Mouse (Mus musculus): ENCODE measurements around the gene Gm12185. TPM values are rescaled to one million over a fixed set of nuclear protein-coding genes. Genes with fewer than 3 reads are reported as not detected.

Gene Gm12185
- polyA plus RNA-seq (2017; shearing (Covaris generic)), result 0.76 TPM

DNA sequence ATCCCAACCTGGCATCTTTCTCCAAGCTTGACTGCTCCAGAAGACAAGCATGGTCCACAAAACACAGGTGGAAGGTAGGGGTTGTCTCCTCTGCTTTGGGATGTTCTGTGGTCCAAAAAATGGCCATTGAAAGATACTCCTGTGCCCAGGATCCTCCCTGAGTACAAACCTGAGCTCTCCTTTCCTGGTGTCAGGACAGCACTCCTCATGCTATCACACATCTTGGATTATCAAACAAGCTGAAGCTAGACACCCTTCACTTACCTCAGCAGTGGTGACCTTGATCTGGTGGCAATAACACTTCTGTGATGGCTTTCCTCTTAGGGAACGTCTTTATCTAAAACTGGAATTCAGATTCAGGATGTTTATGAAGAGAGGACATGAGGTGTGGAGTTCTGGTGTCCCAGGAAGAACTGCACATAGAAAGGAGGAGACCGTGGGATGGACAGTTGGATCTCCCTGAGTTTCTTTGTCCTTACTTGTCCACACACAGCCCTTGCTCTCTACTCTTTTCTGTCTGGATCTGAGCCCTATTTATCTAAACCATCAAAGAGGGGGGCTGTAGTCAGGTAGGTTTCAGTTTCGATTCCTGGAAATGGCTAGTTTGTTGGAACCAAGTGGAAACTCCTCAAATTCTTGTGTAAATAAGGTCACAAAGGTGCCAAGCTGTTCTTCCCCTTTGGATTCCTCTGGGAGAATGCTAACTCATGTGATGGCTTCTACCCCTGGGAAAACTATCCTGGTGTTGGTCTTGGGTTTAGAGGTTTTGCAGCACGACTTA lies at the start of gene Gm12185:
Gene Gm12185, minus strand, starts transcription at position 487 of the 781 bp plus-strand sequence.

DNA sequence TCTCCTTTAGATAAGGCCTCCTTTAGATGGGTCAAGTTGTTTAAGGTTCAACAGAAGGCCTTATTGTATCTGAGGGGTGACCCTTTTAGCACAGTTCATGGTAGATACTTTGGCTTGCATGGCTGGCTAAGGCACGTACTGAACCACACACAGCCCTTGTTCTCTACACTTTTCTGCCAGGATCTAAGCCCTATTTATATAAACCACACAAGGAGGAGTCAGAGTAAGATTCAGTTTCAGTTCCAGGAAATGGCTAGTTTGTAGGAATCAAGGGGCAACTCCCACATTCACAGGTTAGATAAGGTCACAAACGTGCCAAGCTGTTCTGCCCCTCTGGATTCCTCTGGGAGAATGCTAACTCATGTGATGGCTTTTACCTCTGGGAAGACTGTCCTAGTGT lies 2.0 kb upstream of the Gm12185 start, which contains the start of gene Tgtp1:
Gene Tgtp1, minus strand, starts transcription at position 155 of the 400 bp plus-strand sequence.

DNA sequence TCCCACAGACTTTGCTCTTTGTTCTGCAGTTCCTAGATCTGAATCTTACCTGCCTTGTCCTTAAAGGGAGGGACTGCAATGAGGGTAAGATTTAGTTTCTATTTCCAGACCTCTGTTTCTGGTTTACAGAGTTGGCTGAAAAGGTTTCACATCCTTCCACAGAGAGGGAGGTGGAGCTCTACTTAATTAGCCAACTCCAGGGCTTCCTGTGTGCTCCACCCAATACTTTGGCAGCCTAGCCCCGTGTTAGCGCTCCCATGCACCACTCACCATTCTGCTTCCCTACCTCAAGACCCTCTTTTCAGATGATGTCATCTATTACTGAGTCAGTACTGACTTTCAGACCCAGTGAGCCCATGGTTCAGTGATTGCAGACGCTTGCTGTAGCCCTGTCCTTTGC lies 12.8 kb downstream of the Gm12185 start, which contains the start of gene 9930111J21Rik1:
Gene 9930111J21Rik1, minus strand, starts transcription at position 148 of the 400 bp plus-strand sequence.

DNA sequence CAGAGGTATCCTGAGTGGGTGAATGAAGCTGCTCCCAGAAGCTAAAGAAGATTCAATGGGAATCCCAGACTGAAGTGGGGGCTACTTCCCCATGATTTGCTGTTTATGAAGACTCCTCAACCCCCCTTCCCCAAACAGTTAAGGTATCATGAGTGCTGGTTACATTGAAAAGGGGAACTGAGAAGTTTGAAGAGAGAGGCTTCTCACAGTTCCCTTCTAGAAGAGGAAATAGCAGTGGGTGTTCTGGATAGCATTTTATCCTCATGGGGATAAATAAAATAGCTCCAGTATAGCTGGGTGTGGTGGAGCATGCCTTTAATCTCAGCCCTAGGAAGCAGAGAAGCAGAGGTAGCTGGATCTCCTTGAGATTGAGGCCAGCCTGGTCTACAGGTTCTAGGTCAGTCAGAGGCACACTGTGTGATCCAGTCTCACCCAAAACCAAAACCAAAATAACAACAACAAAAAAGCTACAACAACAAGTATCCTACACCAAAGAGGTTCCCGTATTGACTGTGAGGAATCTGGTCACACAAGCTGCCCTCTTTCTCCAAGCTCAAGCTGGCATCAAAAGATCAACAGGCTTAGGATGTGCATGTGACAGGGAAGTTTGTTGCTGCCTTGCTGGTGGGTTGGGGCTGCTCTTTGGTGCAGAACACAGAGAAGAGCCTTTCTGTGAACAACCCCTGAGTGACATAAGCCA lies 13.6 kb downstream of the Gm12185 start, which contains the start of gene Olfr56:
Gene Olfr56, plus strand, starts transcription at position 650 of the 700 bp plus-strand sequence.

GRCm38 (mm10) chr11:48946090-48946489 lies 45.9 kb downstream of the Gm12185 start, which contains the start of gene Psme2b:
TSS of gene Psme2b (minus strand) at chr11:48946190.

GRCm38 (mm10) chr11:48902021-48902420 lies 90.0 kb downstream of the Gm12185 start, which contains the start of gene Gm5431:
TSS of gene Gm5431 (minus strand) at chr11:48902214.

GRCm38 (mm10) chr11:48871201-48871772 lies 120.7 kb downstream of the Gm12185 start, which contains the start of gene Irgm1:
TSS of gene Irgm1 (minus strand) at chr11:48871683.

Other genes starting within 250 kb of the Gm12185 start
- gene Rack1, start 191.9 kb downstream of the Gm12185 start, polyA plus RNA-seq (2017; shearing (Covaris generic)), result 602 TPM
- gene Trim41, start 174.9 kb downstream of the Gm12185 start, polyA plus RNA-seq (2017; shearing (Covaris generic)), result 1.5 TPM
- 0.74 TPM for gene Trim7, start 166.1 kb downstream of the Gm12185 start, polyA plus RNA-seq (2017; shearing (Covaris generic))
- 4.0 TPM for gene Gm12184, start 165.6 kb downstream of the Gm12185 start, polyA plus RNA-seq (2017; shearing (Covaris generic))
- 35.5 TPM for gene Irgm1, start 120.5 kb downstream of the Gm12185 start, polyA plus RNA-seq (2017; shearing (Covaris generic))
- gene Gm5431, start 90.0 kb downstream of the Gm12185 start, polyA plus RNA-seq (2017; shearing (Covaris generic)), result 0.46 TPM
- 102 TPM for gene Psme2b, start 46.0 kb downstream of the Gm12185 start, polyA plus RNA-seq (2017; shearing (Covaris generic))
- 0.65 TPM for gene Olfr56, start 13.3 kb downstream of the Gm12185 start, polyA plus RNA-seq (2017; shearing (Covaris generic))
- gene 9930111J21Rik1, start 12.8 kb downstream of the Gm12185 start, polyA plus RNA-seq (2017; shearing (Covaris generic)), result 87.6 TPM
- gene Tgtp1, start 1.9 kb upstream of the Gm12185 start, polyA plus RNA-seq (2017; shearing (Covaris generic)), result 55.4 TPM
- gene 9930111J21Rik2, start 59.0 kb upstream of the Gm12185 start, polyA plus RNA-seq (2017; shearing (Covaris generic)), result 73.9 TPM
- gene Tgtp2, start 72.0 kb upstream of the Gm12185 start, polyA plus RNA-seq (2017; shearing (Covaris generic)), result 90.7 TPM
- 130 TPM for gene Ifi47, start 84.4 kb upstream of the Gm12185 start, polyA plus RNA-seq (2017; shearing (Covaris generic))
- gene Olfr1396, start 122.6 kb upstream of the Gm12185 start, polyA plus RNA-seq (2017; shearing (Covaris generic)), result not detected
- gene Olfr1395, start 150.0 kb upstream of the Gm12185 start, polyA plus RNA-seq (2017; shearing (Covaris generic)), result not detected
- not detected for gene Olfr1394, start 162.2 kb upstream of the Gm12185 start, polyA plus RNA-seq (2017; shearing (Covaris generic))
- not detected for gene Btnl9, start 194.9 kb upstream of the Gm12185 start, polyA plus RNA-seq (2017; shearing (Covaris generic))
- 69.8 TPM for gene Zfp62, start 211.1 kb upstream of the Gm12185 start, polyA plus RNA-seq (2017; shearing (Covaris generic))

Measured in effector memory CD4-positive, alpha-beta T cell, adult 5 months (primary cell).